Mouse (Mus musculus) thymus, adult 2 months (tissue): ENCODE measurements around the gene Igsf3.

Source experiments
- CTCF ChIP-seq: fragments of 200-500 bp; IDR thresholded peaks from 2 replicates; pipeline ENCODE4 v1.5.1; 2012; ENCODE audit warnings: mild to moderate bottlenecking, control low read depth, low read length, moderate library complexity, borderline replicate concordance; ENCODE audit not compliant: control insufficient read depth, poor library complexity, insufficient read depth; ENCODE audit errors: extremely low read depth
- POLR2A ChIP-seq: fragments of 200-500 bp; IDR thresholded peaks from 2 replicates; pipeline ENCODE4 v1.6.1; 2012; ENCODE audit warnings: mild to moderate bottlenecking, low read length, control low read depth, moderate library complexity; ENCODE audit not compliant: control insufficient read depth, poor library complexity, insufficient read depth; ENCODE audit errors: extremely low read depth

GRCm38 (mm10) chr3:101499906-101500305 is 123.0 kb downstream of the Igsf3 start:
- TF ChIP-seq CTCF (no peak), POLR2A (no peak)
